Mouse (Mus musculus): Measurements from ENCODE around the gene Trmt11. TPM values are rescaled to one million over a fixed set of nuclear protein-coding genes. Genes with fewer than 3 reads are reported as not detected.
A peak's percentile ranks its signal among the peaks of the same experiment; 100 is the strongest.

Trmt11 gene
- polyA plus RNA-seq, 1 experiment from 2014 or later: 22.3 TPM

DNA sequence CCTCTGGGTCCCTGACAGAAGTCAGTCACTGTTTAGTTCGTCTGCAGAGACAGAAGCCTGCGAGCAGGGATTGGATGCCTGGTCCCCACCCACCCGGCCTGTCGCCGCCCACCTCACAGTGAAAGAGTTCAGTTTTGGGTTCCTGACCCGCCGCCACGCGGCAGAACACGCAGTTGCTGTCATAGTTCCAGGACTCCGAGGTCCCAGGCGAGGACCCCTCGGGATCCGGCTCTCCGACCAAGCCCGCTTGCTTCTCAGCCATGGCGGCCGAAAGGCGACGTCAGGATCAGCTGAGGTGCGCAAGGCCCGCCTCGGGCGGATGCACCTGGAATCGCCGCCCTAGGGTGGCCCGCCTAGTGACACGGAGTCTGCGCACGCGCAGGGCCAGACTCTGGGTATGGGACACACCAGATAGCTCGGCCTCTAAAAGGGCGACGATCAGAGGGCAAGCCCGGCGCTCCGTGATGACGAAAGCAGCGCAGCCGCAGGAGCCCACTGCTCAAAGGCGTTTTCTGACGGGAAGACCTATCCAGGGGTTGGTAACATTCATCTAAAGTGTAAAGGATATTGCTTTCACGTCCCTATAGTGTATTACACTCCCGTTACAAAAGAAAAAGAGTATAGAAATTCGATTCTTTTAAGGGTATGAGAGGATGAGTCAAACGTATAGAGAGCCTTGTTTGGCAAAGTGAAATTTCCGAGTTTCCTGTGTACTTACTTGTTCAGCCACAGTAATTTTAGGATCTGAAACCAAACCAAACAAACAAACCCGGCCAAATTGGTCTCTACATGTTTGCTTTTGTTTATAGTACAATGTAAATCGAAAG is 17.8 kb upstream of the Trmt11 start:
- peak; percentile 100 for ATAC-seq (ENCODE audit: low FRiP score)
- H3K27ac ChIP-seq (replicated peaks): peak overlapping the region; percentile 95
- H3K4me2 ChIP-seq: peak overlapping the region; percentile 73
- H3K9me3 ChIP-seq (replicated peaks): no peaks in the 10 kb centered on the region
- H3K27me3 ChIP-seq (replicated peaks): no peaks in the 10 kb centered on the region; the same call in 1 of the 2 replicates
- H3K4me3 ChIP-seq (replicated peaks): peak overlapping the region; percentile 68
- WGBS: under 1% methylated on average over 49 of the region's 49 CpGs
- peak overlapping the region; percentile 75 for H3K9ac ChIP-seq (replicated peaks)
- H3K36me3 ChIP-seq: no peaks in the 10 kb centered on the region
- H3K4me1 ChIP-seq: peaks cover 10% of the 10 kb centered on the region

GRCm38 (mm10) chr10:30613039-30613438 is 12.5 kb upstream of the Trmt11 start:
- H3K4me2 ChIP-seq: no peak overlapping the region
- no peak overlapping the region for H3K4me3 ChIP-seq (replicated peaks)
- no peak overlapping the region for H3K9ac ChIP-seq (replicated peaks)
- 90% methylated on average over 4 of the region's 4 CpGs for WGBS
- H3K4me1 ChIP-seq: peaks cover 7% of the 10 kb centered on the region
- H3K27me3 ChIP-seq (replicated peaks): no peaks in the 10 kb centered on the region
- no peaks in the 10 kb centered on the region for H3K9me3 ChIP-seq (replicated peaks)
- no peak for ATAC-seq (ENCODE audit: low FRiP score)
- peaks cover 5% of the 10 kb centered on the region for H3K36me3 ChIP-seq
- no peak overlapping the region for H3K27ac ChIP-seq (replicated peaks)

- H3K9ac ChIP-seq (replicated peaks): no peak overlapping the region
- no peak overlapping the region for H3K4me2 ChIP-seq
- H3K4me3 ChIP-seq (replicated peaks): no peak overlapping the region
- ATAC-seq (ENCODE audit: low FRiP score): no peak
- H3K27ac ChIP-seq (replicated peaks): no peak overlapping the region
- H3K9me3 ChIP-seq (replicated peaks): no peaks in the 10 kb centered on the region
- H3K4me1 ChIP-seq: no peaks in the 10 kb centered on the region
- H3K36me3 ChIP-seq: peaks cover 11% of the 10 kb centered on the region
- H3K27me3 ChIP-seq (replicated peaks): no peaks in the 10 kb centered on the region
Observed at GRCm38 (mm10) chr10:30609614-30610013, 9.1 kb upstream of the Trmt11 start.

GRCm38 (mm10) chr10:30608109-30608508 is 7.6 kb upstream of the Trmt11 start:
- Histone ChIP-seq H3K27me3 (replicated peaks) (no peaks in the 10 kb centered on the region), H3K9me3 (replicated peaks) (no peaks in the 10 kb centered on the region), H3K9ac (replicated peaks) (no peak overlapping the region), H3K4me3 (replicated peaks) (no peak overlapping the region), H3K27ac (replicated peaks) (no peak overlapping the region), H3K4me1 (no peaks in the 10 kb centered on the region), H3K4me2 (no peak overlapping the region), H3K36me3 (peaks cover 11% of the 10 kb centered on the region)
- no peak for ATAC-seq (ENCODE audit: low FRiP score)
- WGBS: 76% methylated on average over 2 of the region's 2 CpGs

- Histone ChIP-seq H3K9ac (replicated peaks) (peak overlapping the region; percentile 78), H3K36me3 (peaks cover 14% of the 10 kb centered on the region), H3K4me2 (peak overlapping the region; percentile 84), H3K27me3 (replicated peaks) (no peaks in the 10 kb centered on the region), H3K27ac (replicated peaks) (peak overlapping the region; percentile 85), H3K4me1 (peaks cover 24% of the 10 kb centered on the region), H3K9me3 (replicated peaks) (no peaks in the 10 kb centered on the region), H3K4me3 (replicated peaks) (peak overlapping the region; percentile 78)
- WGBS: under 1% methylated on average over 27 of the region's 27 CpGs
- ATAC-seq (ENCODE audit: low FRiP score): peak; percentile 82
Observed at GRCm38 (mm10) chr10:30600094-30600534, 435 bp downstream of the Trmt11 start.

- H3K36me3 ChIP-seq: peaks cover 26% of the 10 kb centered on the region
- H3K27me3 ChIP-seq (replicated peaks): no peaks in the 10 kb centered on the region
- WGBS: 66% methylated on average over 5 of the region's 5 CpGs
- peak; percentile 45; the same call in 1 of the 2 replicates for ATAC-seq (ENCODE audit: low FRiP score)
- H3K4me1 ChIP-seq: no peaks in the 10 kb centered on the region
- H3K4me3 ChIP-seq (replicated peaks): no peak overlapping the region
- H3K9ac ChIP-seq (replicated peaks): no peak overlapping the region
- H3K4me2 ChIP-seq: no peak overlapping the region
- H3K27ac ChIP-seq (replicated peaks): no peak overlapping the region
- H3K9me3 ChIP-seq (replicated peaks): no peaks in the 10 kb centered on the region
Observed at GRCm38 (mm10) chr10:30587037-30587436, 13.5 kb downstream of the Trmt11 start.

DNA sequence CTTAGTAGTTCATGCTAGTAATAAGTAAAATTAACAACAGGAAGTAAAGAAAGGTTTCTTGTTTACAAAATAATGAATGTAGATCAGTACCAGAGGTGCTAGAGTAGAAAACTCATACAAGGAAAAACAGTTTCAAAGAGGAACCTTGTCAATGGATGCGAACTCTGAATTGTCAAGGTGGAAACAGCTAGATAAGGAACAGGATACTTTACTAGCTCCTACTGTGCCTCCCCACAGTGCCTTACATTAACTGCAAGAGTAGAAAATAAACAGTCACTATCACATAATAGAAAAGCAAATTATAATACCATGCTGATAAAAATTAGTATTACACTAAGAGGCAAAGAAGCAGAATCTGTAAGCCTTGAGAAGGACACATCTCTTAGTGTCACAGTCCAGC is 14.9 kb downstream of the Trmt11 start:
- Histone ChIP-seq H3K4me1 (no peaks in the 10 kb centered on the region), H3K9ac (replicated peaks) (no peak overlapping the region), H3K27ac (replicated peaks) (no peak overlapping the region), H3K9me3 (replicated peaks) (no peaks in the 10 kb centered on the region), H3K4me3 (replicated peaks) (no peak overlapping the region), H3K4me2 (no peak overlapping the region), H3K27me3 (replicated peaks) (no peaks in the 10 kb centered on the region), H3K36me3 (peaks cover 31% of the 10 kb centered on the region)
- 89% methylated on average over 1 of the region's 1 CpGs for WGBS
- no peak for ATAC-seq (ENCODE audit: low FRiP score)

- Histone ChIP-seq H3K4me1 (no peaks in the 10 kb centered on the region), H3K4me3 (replicated peaks) (no peak overlapping the region), H3K4me2 (no peak overlapping the region), H3K9ac (replicated peaks) (no peak overlapping the region), H3K9me3 (replicated peaks) (no peaks in the 10 kb centered on the region), H3K27me3 (replicated peaks) (no peaks in the 10 kb centered on the region), H3K27ac (replicated peaks) (no peak overlapping the region), H3K36me3 (peaks cover 21% of the 10 kb centered on the region)
- 96% methylated on average over 5 of the region's 5 CpGs for WGBS
- ATAC-seq (ENCODE audit: low FRiP score): no peak
Observed at GRCm38 (mm10) chr10:30577670-30578280, 22.8 kb downstream of the Trmt11 start.

DNA sequence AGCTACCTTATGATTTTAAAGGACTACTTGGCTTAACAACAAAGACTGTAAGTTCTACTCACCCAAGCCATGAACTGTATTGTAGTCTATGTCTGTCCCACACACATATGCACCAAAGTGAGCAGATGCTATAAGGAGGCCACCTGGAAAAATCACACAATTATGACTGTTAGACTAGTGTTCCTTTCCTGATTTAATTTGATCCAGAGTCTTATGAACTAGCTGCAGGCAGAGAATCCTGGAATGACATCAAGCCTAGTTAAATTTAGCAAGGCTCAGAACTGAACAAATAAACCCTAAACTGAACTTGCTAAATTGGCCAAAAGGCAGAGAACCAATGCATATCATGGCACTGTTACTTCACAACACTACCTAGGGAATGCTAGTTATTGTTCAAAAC is 34.2 kb downstream of the Trmt11 start:
- H3K9ac ChIP-seq (replicated peaks): no peak overlapping the region
- H3K36me3 ChIP-seq: peaks cover 17% of the 10 kb centered on the region
- H3K27me3 ChIP-seq (replicated peaks): no peaks in the 10 kb centered on the region
- H3K4me3 ChIP-seq (replicated peaks): no peak overlapping the region
- no peak overlapping the region for H3K27ac ChIP-seq (replicated peaks)
- no peak for ATAC-seq (ENCODE audit: low FRiP score)
- H3K4me1 ChIP-seq: no peaks in the 10 kb centered on the region
- no peaks in the 10 kb centered on the region for H3K9me3 ChIP-seq (replicated peaks)
- no peak overlapping the region for H3K4me2 ChIP-seq

DNA sequence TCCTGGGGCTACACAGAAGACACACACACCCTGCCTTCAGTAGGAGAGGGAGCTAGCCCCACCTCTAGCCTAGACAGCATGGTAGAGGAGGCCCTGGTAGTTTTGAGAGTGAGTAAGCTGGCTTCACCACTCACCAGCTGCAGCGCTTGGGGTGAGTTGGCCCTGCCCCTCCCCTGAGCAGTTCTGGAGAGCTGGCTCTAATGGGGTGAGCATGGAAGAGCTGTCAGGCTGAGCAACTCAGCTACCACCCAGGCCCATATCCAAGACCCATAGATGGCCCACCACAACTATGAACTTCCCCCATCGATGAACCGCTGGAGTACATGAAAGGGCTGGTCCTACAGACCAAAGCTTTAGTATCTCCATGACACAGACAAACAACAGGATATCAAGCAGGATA is 35.9 kb downstream of the Trmt11 start:
- 94% methylated on average over 3 of the region's 3 CpGs for WGBS
- Histone ChIP-seq H3K4me1 (no peaks in the 10 kb centered on the region), H3K9ac (replicated peaks) (no peak overlapping the region), H3K4me2 (no peak overlapping the region), H3K36me3 (peaks cover 25% of the 10 kb centered on the region), H3K4me3 (replicated peaks) (no peak overlapping the region), H3K27me3 (replicated peaks) (no peaks in the 10 kb centered on the region), H3K9me3 (replicated peaks) (no peaks in the 10 kb centered on the region), H3K27ac (replicated peaks) (no peak overlapping the region)
- ATAC-seq (ENCODE audit: low FRiP score): no peak

DNA sequence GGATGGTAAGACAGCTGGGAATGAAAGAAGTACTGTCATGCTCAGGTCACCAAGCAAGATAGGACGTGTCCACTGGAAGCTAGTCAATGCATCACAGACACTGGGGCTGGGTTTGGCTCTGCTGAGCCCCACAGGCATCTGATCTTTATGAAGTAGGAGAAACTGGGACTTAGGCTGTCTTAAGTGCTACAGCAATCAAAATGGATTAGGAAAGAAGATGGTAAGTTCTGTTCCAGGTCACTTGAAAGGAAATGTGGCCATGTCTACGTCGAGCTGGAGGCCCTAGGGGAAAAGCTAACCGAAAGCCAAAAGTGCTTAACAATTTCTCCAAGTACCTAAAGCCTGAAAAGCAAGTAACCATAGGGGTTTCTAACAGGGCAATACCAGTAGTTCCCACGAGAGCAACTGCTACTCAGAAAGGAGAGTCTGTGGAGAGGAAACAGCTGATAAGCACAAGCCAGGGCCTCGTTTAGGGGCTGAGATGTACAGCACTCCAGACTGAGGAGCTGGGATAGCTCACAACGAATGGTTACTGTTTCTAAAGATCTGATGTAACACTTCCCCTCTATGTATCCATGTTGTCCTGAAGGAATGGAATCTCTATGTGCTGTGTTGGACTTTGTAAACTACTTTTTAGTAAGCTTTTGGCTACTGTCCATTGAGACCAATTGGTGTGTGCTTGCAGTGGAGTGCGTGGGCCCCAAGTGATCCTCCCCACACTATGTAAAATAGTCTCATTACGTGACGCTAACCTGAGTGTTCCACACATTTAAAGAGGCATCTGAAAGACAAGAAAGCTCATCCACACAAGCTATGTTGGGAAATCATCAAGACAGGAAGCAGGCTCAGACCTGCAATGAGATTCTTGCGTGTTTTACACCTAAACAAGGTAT is 44.6 kb downstream of the Trmt11 start:
- ATAC-seq (ENCODE audit: low FRiP score): no peak
- 92% methylated on average over 11 of the region's 11 CpGs for WGBS
- H3K27me3 ChIP-seq (replicated peaks): no peaks in the 10 kb centered on the region
- peaks cover 42% of the 10 kb centered on the region for H3K36me3 ChIP-seq
- H3K9me3 ChIP-seq (replicated peaks): no peaks in the 10 kb centered on the region
- no peak overlapping the region for H3K4me3 ChIP-seq (replicated peaks)
- no peaks in the 10 kb centered on the region for H3K4me1 ChIP-seq
- H3K9ac ChIP-seq (replicated peaks): no peak overlapping the region
- H3K27ac ChIP-seq (replicated peaks): no peak overlapping the region
- H3K4me2 ChIP-seq: no peak overlapping the region

Data from neural tube, embryonic 15.5 days (tissue).